Mouse (Mus musculus) CH12.LX (cell line): ENCODE data around the gene Ankrd22. TPM values are rescaled to one million over a fixed set of nuclear protein-coding genes. Genes with fewer than 3 reads are reported as not detected.

Experiments used
- DNase-seq: peaks from one replicate; pipeline ENCODE4 v3.0.0-alpha.2; 2013; ENCODE audit errors: extremely low read depth
- H3K27ac ChIP-seq: 2 replicates; pipeline ENCODE4 v1.5.1; 2012; ENCODE audit warnings: low read depth, mild to moderate bottlenecking, control low read depth, moderate library complexity; ENCODE audit not compliant: insufficient read depth
- H3K27me3 ChIP-seq: replicated peaks from 2 replicates; pipeline ENCODE3; 2012; ENCODE audit warnings: inconsistent platforms
- H3K36me3 ChIP-seq, 2 experiments: replicated peaks in 1 of 2; 2 replicates each; pipeline versions ENCODE3 to v1.6.1; 2012; ENCODE audit warnings: inconsistent platforms in 1 of 2, low read length in 1 of 2, mild to moderate bottlenecking in 1 of 2, mixed read lengths in 1 of 2, moderate library complexity in 1 of 2; ENCODE audit not compliant: control insufficient read depth in 1 of 2, insufficient read depth in 1 of 2
- H3K4me1 ChIP-seq, 2 experiments: 2 replicates each; pipeline ENCODE4 v1.6.1; 2012; ENCODE audit warnings: inconsistent platforms in 1 of 2, moderate library complexity in 1 of 2; ENCODE audit not compliant: insufficient read depth in 2 of 2, control insufficient read depth in 1 of 2
- H3K4me2 ChIP-seq: 2 replicates; pipeline ENCODE4 v1.6.1; 2012; ENCODE audit warnings: low read depth, mild to moderate bottlenecking, control low read depth; ENCODE audit not compliant: poor library complexity, insufficient read depth, severe bottlenecking
- H3K4me3 ChIP-seq, 3 experiments: fragments of 150-350 bp in 1 of 3; sonication (generic) in 1 of 3; replicated peaks in 1 of 3; 2 replicates each; pipeline versions ENCODE3 to v1.5.1; 2011 to 2012; ENCODE audit warnings: low read depth in 2 of 3, low read length in 2 of 3, mild to moderate bottlenecking in 2 of 3, moderate library complexity in 2 of 3, control low read depth in 1 of 3, improper control_type of control experiment in 1 of 3, inconsistent platforms in 1 of 3, mixed read lengths in 1 of 3; ENCODE audit not compliant: poor library complexity in 1 of 3
- H3K79me2 ChIP-seq: replicated peaks from 2 replicates; pipeline ENCODE4 v1.6.1; 2012; ENCODE audit warnings: mild to moderate bottlenecking, moderate library complexity; ENCODE audit not compliant: control insufficient read depth, poor library complexity, insufficient read depth, severe bottlenecking; ENCODE audit errors: extremely low read depth
- H3K9ac ChIP-seq: 2 replicates; pipeline ENCODE4 v1.6.1; 2012; ENCODE audit warnings: low read depth, mild to moderate bottlenecking, control low read depth, moderate library complexity; ENCODE audit not compliant: insufficient read depth
- H3K9me3 ChIP-seq: replicated peaks from 2 replicates; pipeline ENCODE3; 2012; ENCODE audit warnings: low read length, inconsistent platforms, mixed read lengths
- BHLHE40 ChIP-seq: IDR thresholded peaks from 2 replicates; pipeline ENCODE4 v1.6.1; 2011; ENCODE audit warnings: mild to moderate bottlenecking, low read depth, low read length, improper control_type of control experiment
- CHD2 ChIP-seq: IDR thresholded peaks from 2 replicates; pipeline ENCODE4 v1.6.1; 2011; ENCODE audit warnings: low read length, improper control_type of control experiment
- ELF1 ChIP-seq: IDR thresholded peaks from 2 replicates; pipeline ENCODE4 v1.6.1; 2014; ENCODE audit warnings: low read depth, mild to moderate bottlenecking, inconsistent platforms, low read length, improper control_type of control experiment
- HCFC1 ChIP-seq: IDR thresholded peaks from 2 replicates; pipeline ENCODE4 v1.6.1; 2012; ENCODE audit warnings: low read depth, mild to moderate bottlenecking, inconsistent platforms, low read length, improper control_type of control experiment
- JUND ChIP-seq: conservative IDR thresholded peaks from 2 replicates; pipeline ENCODE4 v1.6.1; 2011; ENCODE audit warnings: low read depth, low read length, improper control_type of control experiment
- POLR2A ChIP-seq: IDR thresholded peaks from 2 replicates; pipeline ENCODE4 v1.6.1; 2011; ENCODE audit warnings: low read depth, mild to moderate bottlenecking, improper control_type of control experiment, low read length
- RCOR1 ChIP-seq: conservative IDR thresholded peaks from 2 replicates; pipeline ENCODE4 v1.6.1; 2012; ENCODE audit warnings: low read depth, mild to moderate bottlenecking, inconsistent platforms, low read length, improper control_type of control experiment
- SIN3A ChIP-seq: IDR thresholded peaks from 2 replicates; pipeline ENCODE4 v1.6.1; 2012; ENCODE audit warnings: low read length, improper control_type of control experiment, inconsistent platforms
- SMC3 ChIP-seq: IDR thresholded peaks from 2 replicates; pipeline ENCODE4 v1.6.1; 2011; ENCODE audit warnings: low read depth, low read length, improper control_type of control experiment
- TBP ChIP-seq: conservative IDR thresholded peaks from 2 replicates; pipeline ENCODE4 v1.6.1; 2011; ENCODE audit warnings: low read depth, low read length, improper control_type of control experiment
- TCF12 ChIP-seq: IDR thresholded peaks from 2 replicates; pipeline ENCODE4 v1.6.1; 2014; ENCODE audit warnings: low read depth, mild to moderate bottlenecking, inconsistent platforms, low read length, improper control_type of control experiment
- UBTF ChIP-seq: IDR thresholded peaks from 2 replicates; pipeline ENCODE4 v1.6.1; 2012; ENCODE audit warnings: low read depth, mild to moderate bottlenecking, inconsistent platforms, low read length, improper control_type of control experiment, moderate library complexity
- USF1 ChIP-seq: IDR thresholded peaks from 2 replicates; pipeline ENCODE4 v1.6.1; 2014; ENCODE audit warnings: low read depth, mild to moderate bottlenecking, inconsistent platforms, low read length, improper control_type of control experiment
- ZKSCAN1 ChIP-seq: IDR thresholded peaks from 2 replicates; pipeline ENCODE4 v1.6.1; 2012; ENCODE audit warnings: low read depth, inconsistent platforms, low read length, improper control_type of control experiment, borderline replicate concordance
- dilution Hi-C: fragments of 300-500 bp; cut with MboI; formaldehyde crosslinking; loops from 2 replicates; pipeline ENCODE4 v1.14.3; 2020; ENCODE audit warnings: low sequenced_read_pairs; ENCODE audit not compliant: extremely low pct_unique_long_range_greater_than_20kb, extremely low pct_ligation_motif_present
- in situ Hi-C: fragments of 300-500 bp; cut with MboI; formaldehyde crosslinking; loops from 3 replicates; pipeline ENCODE4 v1.14.3; 2019; ENCODE audit warnings: low sequenced_read_pairs, low pct_ligation_motif_present, low pct_unique_long_range_greater_than_20kb, mixed read lengths
- polyA plus RNA-seq: library from polyadenylated mRNA; unstranded; fragments of >175 nt; gene quantifications from 2 replicates; pipeline ENCODE4 v1.2.1, GENCODE M21; 2012; ENCODE audit warnings: low read depth; ENCODE audit not compliant: insufficient read length
- total RNA-seq, 2 experiments: library from RNA; depleted of rRNA; stranded (reverse); fragments of 300-350 nt in 1 of 2; fragments of >200 nt in 1 of 2; gene quantifications; 2 replicates each; pipeline ENCODE4 v1.2.3; 2012 to 2014

The Ankrd22 gene
- total and polyA plus RNA-seq, 3 experiments = not detected

- dilution Hi-C loops (no loop called here), in situ Hi-C loops (no loop called here)
- TF ChIP-seq JUND (no peak), SIN3A (no peak)
- Histone ChIP-seq H3K79me2 (no peaks in the 10 kb centered on the region), H3K27me3 (no peaks in the 10 kb centered on the region), H3K4me2 (0 out of 2 replicates have a peak overlapping the region, but pooled peaks have one; percentile 31), H3K4me3 (no peak overlapping the region), H3K9ac (no peak overlapping the region), H3K36me3 (no peaks in the 10 kb centered on the region), H3K9me3 (no peaks in the 10 kb centered on the region), H3K27ac (no peak overlapping the region), H3K4me1 (peaks cover 0 to 20% of the 10 kb centered on the region in 2 experiments; a peak in 2 of 4 replicates)
- no peak for DNase-seq
Measured at GRCm38 (mm10) chr19:34171167-34171566, 5.3 kb upstream of the Ankrd22 start.

- Histone ChIP-seq H3K27ac (no peak overlapping the region), H3K4me1 (peaks cover 0 to 24% of the 10 kb centered on the region in 2 experiments; a peak in 2 of 4 replicates), H3K4me2 (no peak overlapping the region), H3K9ac (no peak overlapping the region), H3K36me3 (no peaks in the 10 kb centered on the region), H3K79me2 (no peaks in the 10 kb centered on the region), H3K27me3 (no peaks in the 10 kb centered on the region), H3K9me3 (no peaks in the 10 kb centered on the region), H3K4me3 (no peak overlapping the region)
- dilution Hi-C loops = no loop called here
- DNase-seq = no peak
- TF ChIP-seq TCF12 (no peak), SMC3 (no peak), USF1 (no peak), HCFC1 (no peak)
- in situ Hi-C loops = loop anchor here (10.0 kb wide), 1 partner anchor 56 kb away; no protein-coding TSS in a partner anchor
Measured at GRCm38 (mm10) chr19:34169121-34169520, 3.3 kb upstream of the Ankrd22 start.

DNA sequence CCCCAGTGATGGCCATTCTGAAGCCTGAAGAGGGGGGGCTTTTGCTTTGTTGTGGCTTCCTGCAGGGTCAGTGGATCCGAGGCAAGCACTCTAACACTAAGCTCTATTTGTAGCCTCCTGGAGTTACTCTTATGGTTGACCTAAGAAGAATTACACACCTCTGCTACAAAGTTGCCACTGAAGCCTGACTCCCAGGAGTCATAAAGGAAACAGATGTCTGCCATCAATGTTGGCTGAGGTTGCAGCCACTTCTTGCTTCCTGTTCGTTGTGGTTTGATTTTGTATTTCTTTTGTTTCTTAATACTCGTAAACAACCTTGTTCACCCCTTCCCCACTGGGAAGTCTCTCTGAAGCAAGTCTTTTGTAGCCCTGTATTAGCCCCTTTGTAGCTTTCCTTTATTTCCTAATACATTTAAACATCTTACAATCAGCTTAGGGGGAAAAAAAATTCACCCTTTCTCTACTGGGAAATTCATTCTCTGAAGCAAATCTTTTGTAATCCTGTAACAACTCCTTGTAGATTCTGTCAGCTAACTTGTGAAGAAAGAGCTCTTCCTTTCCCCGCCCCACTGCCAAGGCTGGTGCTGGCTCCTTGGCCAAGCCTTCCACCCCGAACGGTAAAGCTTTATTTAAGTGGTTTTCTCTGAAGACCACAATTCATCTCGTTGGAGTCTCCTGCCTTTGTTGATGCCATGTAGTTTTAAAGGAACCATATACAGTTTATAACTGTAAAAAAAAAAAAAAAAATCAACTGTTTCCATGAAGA, 2.2 kb upstream of the Ankrd22 start:
- H3K36me3 ChIP-seq = no peaks in the 10 kb centered on the region
- no peak overlapping the region for H3K4me3 ChIP-seq
- no peak overlapping the region for H3K9ac ChIP-seq
- no peaks in the 10 kb centered on the region for H3K27me3 ChIP-seq
- H3K9me3 ChIP-seq = no peaks in the 10 kb centered on the region
- no peaks in the 10 kb centered on the region for H3K79me2 ChIP-seq
- H3K4me1 ChIP-seq = peaks cover 0 to 24% of the 10 kb centered on the region in 2 experiments; a peak in 2 of 4 replicates
- no peak overlapping the region for H3K27ac ChIP-seq
- in situ Hi-C loops = loop anchor here (10.0 kb wide), 1 partner anchor 57 kb away; no protein-coding TSS in a partner anchor
- no peak overlapping the region for H3K4me2 ChIP-seq
- dilution Hi-C loops = no loop called here
- peak; percentile 14 for DNase-seq
- TF ChIP-seq RCOR1 = no peak
- TF ChIP-seq ELF1 = no peak
- no peak for TF ChIP-seq ZKSCAN1
- no peak for TF ChIP-seq CHD2
- no peak for TF ChIP-seq POLR2A
- no peak for TF ChIP-seq JUND
- TF ChIP-seq UBTF = no peak
- no peak for TF ChIP-seq TBP
- TF ChIP-seq BHLHE40 = no peak
